Comparison of ENCODE assay signal across 9 mouse cellular contexts in the genomic region with DNA sequence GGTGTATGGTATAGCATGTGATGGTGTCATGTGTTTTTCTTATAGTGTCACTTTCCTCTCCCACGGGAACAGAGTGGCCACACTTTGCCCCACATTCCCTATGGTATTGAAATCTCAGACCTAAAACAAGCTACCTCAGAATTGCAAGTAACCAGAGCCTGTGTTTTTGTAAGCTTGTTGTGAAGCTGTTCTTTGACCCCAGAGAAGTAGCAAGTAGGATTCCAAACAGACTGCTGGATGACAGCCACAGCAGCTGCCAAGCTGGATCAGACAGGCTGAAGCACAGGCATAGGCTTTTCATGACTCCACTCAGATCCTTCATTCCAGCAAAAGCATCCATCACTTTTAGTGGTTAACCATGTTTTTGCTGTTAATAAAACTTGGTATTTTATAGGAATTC. TPM values are rescaled to one million over a fixed set of nuclear protein-coding genes. Genes with fewer than 3 reads are reported as not detected.
A peak's percentile ranks its signal among the peaks of the same experiment; 100 is the strongest.
DNase-seq lines count a peak whose midpoint lies in the region; ATAC-seq lines count a peak whose summit lies in the region.
"Had no signal": no experiment of that assay in that cellular context is flagged by ENCODE, and none has a peak within 500 bp of the region (broad histone marks: within the 10 kb centered on the region; RNA-seq: fewer than 3 reads in every experiment).

No protein-coding gene starts in this region.

- H3K4me2 ChIP-seq in midbrain, embryonic 14.5 days (ENCODE audit: low read length): no peak overlapping the region
- H3K4me2 ChIP-seq in midbrain, embryonic 15.5 days: no peak overlapping the region

- ATAC-seq in midbrain, embryonic 14.5 days (ENCODE audit: low FRiP score, low TSS enrichment): no peak
- no peak for ATAC-seq in midbrain, embryonic 15.5 days (replicated peaks)
- no peak for ATAC-seq in activated CD4-positive, CD25-positive, alpha-beta regulatory T cell, adult 4 months
- ATAC-seq: hindbrain, embryonic 16.5 days had no signal

- H3K9ac ChIP-seq in midbrain, embryonic 14.5 days (replicated peaks; ENCODE audit: low read length): no peak overlapping the region
- H3K9ac ChIP-seq in midbrain, embryonic 15.5 days: no peak overlapping the region

- 84% methylated on average over 1 of the region's 1 CpGs for WGBS in midbrain, embryonic 14.5 days
- WGBS in midbrain, embryonic 15.5 days: 79% methylated on average over 1 of the region's 1 CpGs

- no peak overlapping the region for H3K27ac ChIP-seq in midbrain, embryonic 14.5 days (replicated peaks; ENCODE audit: low read depth, low read length)
- H3K27ac ChIP-seq in midbrain, embryonic 15.5 days: no peak overlapping the region
- H3K27ac ChIP-seq: macrophage had no signal

- H3K27me3 ChIP-seq in midbrain, embryonic 14.5 days (ENCODE audit: control insufficient read depth, insufficient read depth, low read length): no peaks in the 10 kb centered on the region
- H3K27me3 ChIP-seq in midbrain, embryonic 15.5 days (replicated peaks): no peaks in the 10 kb centered on the region

- H3K9me3 ChIP-seq in midbrain, embryonic 14.5 days (ENCODE audit: control insufficient read depth, low read length): no peaks in the 10 kb centered on the region
- no peaks in the 10 kb centered on the region for H3K9me3 ChIP-seq in midbrain, embryonic 15.5 days

- H3K4me3 ChIP-seq in midbrain, embryonic 14.5 days (replicated peaks; ENCODE audit: low read depth, low read length): no peak overlapping the region
- no peak overlapping the region for H3K4me3 ChIP-seq in midbrain, embryonic 15.5 days

- no peaks in the 10 kb centered on the region for H3K4me1 ChIP-seq in midbrain, embryonic 14.5 days (ENCODE audit: control insufficient read depth, insufficient read depth, low read length)
- H3K4me1 ChIP-seq in midbrain, embryonic 15.5 days: no peaks in the 10 kb centered on the region

- peaks cover 26% of the 10 kb centered on the region for H3K36me3 ChIP-seq in midbrain, embryonic 14.5 days (ENCODE audit: control insufficient read depth, insufficient read depth, low read length)
- H3K36me3 ChIP-seq in midbrain, embryonic 15.5 days (replicated peaks): no peaks in the 10 kb centered on the region

- DNase-seq in midbrain, embryonic 14.5 days: peak; percentile 18
- peak; percentile 46 to 55 for DNase-seq in heart, adult 9 months (ENCODE audit: low spot score in 2 of 2)
- DNase-seq in kidney, postnatal 10 days: peak; percentile 79
- DNase-seq in testis, postnatal 14 days (ENCODE audit: low spot score): no peak
- DNase-seq in frontal cortex, adult 2 months (ENCODE audit: extremely low spot score in 1 of 2, low spot score in 1 of 2): no peak

RNA-seq across cellular contexts. Expression of a gene that starts 53.0 kb away (rescaled TPM):
- 0.32 and 0.66 TPM in 2 replicates for polyA plus RNA-seq in midbrain, embryonic 14.5 days (2014; fragmentation: Nextera tagmentation; extraction: Ambion mirVana)
- polyA plus RNA-seq in midbrain, embryonic 15.5 days (2015; fragmentation: Nextera tagmentation; extraction: Ambion mirVana): 1.00 and 1.5 TPM in 2 replicates
- polyA plus RNA-seq in activated CD4-positive, CD25-positive, alpha-beta regulatory T cell, adult 4 months (2017; shearing (Covaris generic)): 10 to 100 TPM; 26.8 to 45.3 TPM
- 0.42 and 0.50 TPM in 2 replicates for polyA plus RNA-seq in frontal cortex, adult 2 months (2012; rRNA removed)

RNA-seq across cellular contexts. Expression of a gene that starts 53.2 kb away (rescaled TPM):
- polyA plus RNA-seq in midbrain, embryonic 14.5 days (2014; fragmentation: Nextera tagmentation; extraction: Ambion mirVana): 2.4 and 3.6 TPM in 2 replicates
- polyA plus RNA-seq in midbrain, embryonic 15.5 days (2015; fragmentation: Nextera tagmentation; extraction: Ambion mirVana): 4.2 and 5.7 TPM in 2 replicates
- polyA plus RNA-seq in activated CD4-positive, CD25-positive, alpha-beta regulatory T cell, adult 4 months (2017; shearing (Covaris generic)): 100 to 1,000 TPM in 1 of 2 experiments, 10 to 100 TPM in 1; 88.2 to 107 TPM
- 7.1 and 7.2 TPM in 2 replicates for polyA plus RNA-seq in frontal cortex, adult 2 months (2012; rRNA removed)

Comparison
In these comparisons a context has a peak if more than half of its experiments do, and no peak if none do; other contexts are left out.
1. DNase-seq: peak in midbrain, embryonic 14.5 days (single experiment), heart, adult 9 months (2 of 2) and kidney, postnatal 10 days (single experiment); none in testis, postnatal 14 days (single experiment) and frontal cortex, adult 2 months (0 of 2).
2. RNA of a gene that starts 53.0 kb away (polyA plus RNA-seq): 26.8 to 45.3 TPM in activated CD4-positive, CD25-positive, alpha-beta regulatory T cell, adult 4 months; 1.00 to 1.5 TPM in midbrain, embryonic 15.5 days, 0.32 to 0.66 TPM in midbrain, embryonic 14.5 days and 0.42 to 0.50 TPM in frontal cortex, adult 2 months; every median in the first group is over 10 times any median in the second.
3. RNA of a gene that starts 53.2 kb away (polyA plus RNA-seq): 88.2 to 107 TPM in activated CD4-positive, CD25-positive, alpha-beta regulatory T cell, adult 4 months; 7.1 to 7.2 TPM in frontal cortex, adult 2 months, 4.2 to 5.7 TPM in midbrain, embryonic 15.5 days and 2.4 to 3.6 TPM in midbrain, embryonic 14.5 days; every median in the first group is over 10 times any median in the second.